Mouse (Mus musculus) thymus, postnatal 25 days (tissue): ENCODE measurements around the gene Eva1c.
"Not testable (repeated sequence)": the region's sequence is repeated elsewhere in the genome, so short reads cannot be mapped to it uniquely, and the experiment has no call there.

Source experiments
- DNase-seq: peaks from one replicate; pipeline ENCODE4 v3.0.0; 2022

Eva1c gene

DNA sequence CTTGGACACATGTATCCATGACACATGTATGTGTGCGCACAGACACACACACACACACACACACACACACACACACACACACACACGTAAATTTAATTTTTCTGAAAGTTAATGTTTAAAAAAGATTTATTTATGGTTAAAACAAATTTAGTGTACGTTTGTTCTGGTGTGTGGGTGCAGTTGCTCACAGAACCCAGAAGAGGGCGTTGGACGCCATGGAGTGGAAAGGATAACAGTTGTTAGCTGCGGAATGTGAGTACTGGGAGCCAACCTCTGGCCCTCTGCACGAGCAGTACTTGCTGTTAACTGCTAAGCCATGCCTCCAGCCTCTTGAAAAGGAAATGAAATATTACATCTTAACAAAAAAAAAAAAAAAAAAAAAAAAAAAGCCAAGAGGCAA lies at the start of gene Eva1c:
Gene Eva1c (plus strand): TSS at position 263 of the 400 bp plus-strand sequence.
- no peak for DNase-seq

DNA sequence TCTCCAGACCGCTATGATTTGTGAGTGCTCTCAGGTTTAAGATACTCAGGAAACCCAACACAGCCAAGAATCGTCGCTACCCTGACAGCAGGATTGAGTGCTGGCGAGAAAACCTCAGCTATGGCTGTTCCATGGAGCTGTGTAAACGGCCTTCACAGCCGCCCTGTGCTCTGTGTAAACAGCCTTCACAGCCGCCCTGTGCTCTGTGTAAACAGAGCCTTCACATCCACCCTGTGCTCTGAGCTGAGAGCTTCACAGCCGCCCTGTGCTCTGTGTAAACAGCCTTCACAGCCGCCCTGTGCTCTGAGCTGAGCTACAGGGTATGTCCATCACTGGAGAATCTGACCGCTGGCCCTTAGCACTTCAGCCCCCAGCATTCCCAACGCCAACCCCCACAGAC lies 46.7 kb upstream of the Eva1c start:
- no peak for DNase-seq

DNA sequence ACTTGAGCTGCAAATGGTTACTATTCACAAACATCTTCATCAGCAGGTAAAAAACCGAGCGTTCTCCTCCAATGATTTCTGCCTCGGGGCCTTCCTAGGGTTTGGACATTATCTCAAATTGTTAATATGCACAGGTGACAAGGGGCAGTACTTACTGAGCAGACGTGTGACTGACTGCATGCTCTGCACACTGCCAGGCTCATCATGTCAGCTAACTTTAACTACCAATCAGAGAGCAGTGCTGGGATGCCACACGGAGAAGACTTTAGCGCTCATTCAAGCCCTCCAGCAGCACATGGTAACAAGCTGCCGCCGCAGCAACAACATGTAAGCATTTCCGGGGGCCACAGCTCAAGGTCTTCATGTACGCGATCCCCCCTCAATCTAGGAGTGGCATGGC lies 43.2 kb upstream of the Eva1c start:
- DNase-seq, result no peak

DNA sequence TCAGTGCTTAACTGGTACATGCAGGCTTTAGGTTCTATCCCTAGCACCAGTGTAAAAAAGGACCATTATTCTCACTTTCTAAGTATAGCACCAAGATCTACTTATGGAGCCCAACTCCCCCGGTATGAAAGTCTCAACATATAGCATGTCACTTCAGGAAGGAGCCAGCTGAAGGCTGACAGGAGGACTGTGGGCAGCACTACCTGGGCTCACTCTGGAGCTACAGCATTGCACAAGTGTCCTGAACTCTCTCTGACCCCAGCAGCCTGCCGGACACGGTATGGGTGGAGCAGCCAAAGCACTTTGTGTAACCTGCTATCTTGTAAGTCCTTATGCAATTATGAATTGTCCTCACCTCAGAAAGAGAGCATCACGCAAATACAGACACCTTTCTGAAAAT lies 41.3 kb upstream of the Eva1c start:
- DNase-seq, result no peak

DNA sequence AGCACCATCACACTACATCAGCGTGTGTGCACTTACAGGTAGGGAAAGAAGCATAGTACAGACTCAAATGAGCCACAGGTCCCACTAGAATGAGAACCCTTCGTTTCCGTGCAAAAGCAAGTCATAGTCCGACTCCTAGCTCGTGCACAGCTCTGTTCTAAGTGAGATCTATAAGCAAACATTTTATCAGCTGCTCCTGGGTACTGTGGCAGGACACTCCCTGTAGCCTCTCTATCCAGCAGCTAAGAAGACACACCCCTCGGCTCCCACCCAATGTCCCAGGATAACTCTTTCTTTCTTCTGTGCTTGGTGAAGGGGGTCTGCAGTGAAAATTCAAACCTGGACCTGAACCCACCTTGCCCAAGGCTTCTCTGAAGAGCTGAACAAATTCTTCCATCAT lies 37.9 kb upstream of the Eva1c start:
- DNase-seq, result no peak

DNA sequence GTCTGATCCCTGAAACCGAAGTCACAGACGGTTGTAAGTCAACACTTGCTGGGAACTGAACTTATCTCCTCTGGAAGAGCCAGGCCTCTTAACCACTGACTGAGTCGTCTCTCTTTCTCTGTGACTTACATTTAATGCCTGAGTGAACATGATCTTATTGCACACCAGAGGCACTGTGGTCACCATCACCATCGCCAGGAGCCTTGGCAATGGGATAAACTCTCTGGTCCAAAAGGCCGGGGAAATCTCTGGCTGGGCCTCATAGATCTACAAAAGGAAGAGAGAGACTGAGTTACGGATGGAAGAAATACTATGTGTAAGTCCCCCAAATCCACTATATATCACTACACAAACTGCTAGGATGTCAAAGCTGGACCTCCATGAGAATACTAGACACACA lies 35.6 kb upstream of the Eva1c start:
- DNase-seq, result no peak

DNA sequence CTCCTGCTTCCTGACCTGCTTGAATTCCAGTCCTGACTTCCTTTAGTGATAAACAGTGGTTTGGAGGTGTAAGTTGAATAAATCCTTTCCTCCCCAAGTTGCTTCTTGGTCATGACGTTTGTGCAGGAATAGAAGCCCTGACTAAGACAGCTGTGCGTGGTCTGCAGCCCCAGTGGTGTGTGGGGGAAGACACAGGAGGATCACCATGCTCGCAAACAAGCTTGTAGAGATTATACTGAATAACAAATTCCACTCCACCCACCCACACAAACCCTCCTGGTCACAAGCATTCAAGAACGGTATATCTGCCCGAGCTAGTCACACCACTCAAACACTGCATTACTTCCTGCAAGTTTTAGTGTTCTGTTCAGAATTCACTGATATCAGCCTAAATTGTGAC lies 34.5 kb upstream of the Eva1c start:
- DNase-seq, result no peak

DNA sequence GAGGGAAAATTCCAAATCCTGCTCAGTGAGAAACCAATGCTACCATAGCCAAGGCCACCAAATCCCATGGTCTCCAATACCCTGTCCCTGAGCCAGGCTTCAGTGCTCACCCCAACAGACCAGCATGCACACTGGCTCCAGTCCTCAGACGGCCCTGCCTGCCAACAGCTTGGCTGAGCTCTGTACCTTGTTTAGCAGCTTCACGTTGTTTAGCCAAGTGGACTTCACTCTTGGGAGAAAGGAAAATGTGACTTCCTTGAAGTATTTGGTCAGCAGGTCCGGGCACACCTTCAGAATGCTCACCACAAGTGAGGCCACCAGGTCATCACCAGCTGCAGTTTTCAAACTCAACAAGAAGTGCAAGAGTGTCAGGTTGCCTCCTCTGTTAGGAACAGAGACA lies 34.0 kb upstream of the Eva1c start:
- no peak for DNase-seq

DNA sequence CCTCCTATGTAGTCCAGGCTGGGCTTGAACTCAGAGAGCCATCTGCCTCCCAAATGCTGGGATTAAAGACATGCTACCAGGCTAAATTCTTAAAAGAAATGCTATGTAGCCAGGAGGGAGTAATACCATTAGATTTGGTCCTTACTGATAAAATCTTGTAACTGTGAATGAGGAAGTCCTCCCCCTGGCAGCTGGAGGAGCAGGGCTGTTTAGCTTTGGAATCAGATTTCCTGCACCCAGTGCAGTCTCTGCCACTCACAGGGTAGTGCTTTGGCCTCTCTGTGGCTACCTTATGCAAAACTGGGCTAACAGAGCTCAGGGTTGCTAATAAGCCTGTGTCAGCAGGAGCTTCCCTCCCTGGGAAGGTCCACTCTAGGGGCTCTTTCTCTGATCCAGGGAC lies 31.8 kb upstream of the Eva1c start:
- no peak for DNase-seq

DNA sequence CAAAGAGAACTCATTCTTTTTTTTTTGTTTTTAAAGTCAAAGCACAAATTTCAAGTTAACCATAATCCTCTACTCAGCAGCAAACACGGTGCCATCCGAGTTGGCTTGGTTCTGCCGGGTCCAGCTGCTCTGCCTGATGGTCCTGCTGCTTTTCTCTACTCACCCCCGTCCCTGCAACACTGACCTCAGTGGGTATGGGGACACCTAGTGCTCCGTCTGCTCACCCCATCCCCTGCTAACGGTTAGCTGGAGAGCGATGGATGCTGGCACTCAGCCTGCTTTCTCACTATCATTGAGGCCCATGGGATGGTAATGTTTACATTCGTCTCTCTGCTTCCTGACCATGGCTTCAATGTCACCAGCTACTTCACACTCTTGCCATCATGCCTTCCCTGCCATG lies 28.1 kb upstream of the Eva1c start:
- DNase-seq, result no peak

DNA sequence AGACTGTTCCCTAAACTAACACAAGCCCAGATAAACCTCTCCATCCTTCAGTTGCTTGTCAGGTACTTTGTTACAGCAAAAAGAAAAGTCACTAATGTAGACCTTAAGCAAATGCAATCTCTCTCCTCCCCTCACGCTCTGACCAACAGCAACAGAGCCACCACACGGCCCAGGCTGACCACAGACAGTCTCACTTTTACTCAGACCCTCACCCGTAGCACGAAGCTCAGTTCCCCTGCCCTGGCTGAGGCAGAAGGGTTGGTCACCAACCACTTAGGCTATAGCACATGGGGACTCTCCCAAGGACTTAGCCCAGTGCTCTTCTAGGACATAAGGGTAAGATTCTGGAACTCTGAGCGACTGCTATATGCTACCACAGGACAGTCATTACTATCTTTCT lies 27.7 kb upstream of the Eva1c start:
- no peak for DNase-seq

DNA sequence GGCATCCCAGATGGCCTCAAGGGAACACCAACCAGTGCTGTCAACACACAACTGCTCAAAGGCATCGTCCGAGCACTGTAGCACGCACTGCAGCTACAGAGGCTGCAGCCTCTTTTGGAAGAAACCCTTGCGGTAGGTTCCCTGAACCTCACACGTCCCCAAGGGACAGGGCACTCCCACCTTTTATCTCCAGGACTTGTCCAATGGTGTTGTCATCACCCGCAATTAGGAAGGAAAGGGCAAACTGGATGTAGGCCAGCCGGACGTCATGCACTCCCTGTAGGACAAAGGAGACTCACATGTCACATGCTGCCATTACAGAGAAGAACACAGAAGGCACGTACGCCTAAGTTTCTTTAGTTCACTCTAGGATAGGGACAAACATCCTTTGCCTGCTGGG lies 26.7 kb upstream of the Eva1c start:
- DNase-seq, result no peak

DNA sequence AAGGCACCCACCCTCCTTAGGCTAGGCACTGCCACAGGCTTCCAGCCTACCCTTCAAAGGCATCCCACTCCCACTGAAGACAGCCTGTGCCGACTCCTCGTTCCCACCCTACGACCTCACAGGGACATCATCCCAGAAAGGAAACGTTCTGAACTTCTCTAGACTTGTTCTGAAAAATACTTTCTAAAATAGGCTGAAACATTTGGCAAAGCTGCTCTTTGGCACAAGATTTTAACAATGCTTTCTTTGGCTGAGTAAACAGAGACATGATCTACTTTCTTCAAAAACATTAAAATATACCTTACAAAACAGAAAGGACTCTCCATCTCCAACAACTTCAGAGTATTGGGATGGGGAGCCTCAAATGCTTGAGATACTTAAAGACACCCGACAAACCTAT lies 25.3 kb upstream of the Eva1c start:
- no peak for DNase-seq

DNA sequence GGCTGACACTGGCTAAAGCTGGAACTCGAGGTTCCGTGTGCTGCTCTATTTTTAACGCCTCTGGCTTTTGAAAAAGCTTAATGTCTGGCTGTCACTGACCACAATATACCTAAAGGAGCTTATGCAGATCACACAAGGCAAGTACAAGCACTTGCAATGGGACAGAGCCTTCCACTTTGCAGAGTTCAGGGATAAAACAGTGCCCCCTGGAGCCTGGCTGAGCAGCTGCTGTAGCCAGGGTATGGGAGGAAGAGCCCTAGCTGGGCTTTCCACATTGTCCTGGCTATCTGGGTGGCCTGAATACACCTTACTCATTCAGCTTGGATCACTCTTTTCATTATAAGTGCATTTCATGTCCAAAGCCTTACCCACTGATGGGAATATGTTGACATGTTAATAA lies 24.6 kb upstream of the Eva1c start:
- no peak for DNase-seq

DNA sequence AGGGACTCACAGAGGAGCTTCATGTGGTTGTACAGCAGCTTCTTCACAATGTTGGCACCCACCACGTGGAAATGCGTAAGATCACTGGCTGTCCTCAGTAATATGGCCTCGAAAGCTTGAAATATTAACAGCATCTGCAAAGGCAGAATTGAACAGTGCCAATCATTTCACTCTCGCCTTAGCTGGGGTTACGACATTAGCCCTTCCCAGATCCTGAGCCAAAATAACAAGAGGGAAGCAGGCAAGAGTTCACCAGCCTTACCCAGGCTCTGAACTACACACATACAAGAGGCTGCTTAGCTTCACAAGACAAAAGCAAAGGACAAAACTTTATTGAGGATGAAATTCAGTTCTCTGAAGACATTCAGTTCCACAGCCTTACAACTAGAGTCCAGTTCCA lies 22.1 kb upstream of the Eva1c start:
- DNase-seq, result no peak

DNA sequence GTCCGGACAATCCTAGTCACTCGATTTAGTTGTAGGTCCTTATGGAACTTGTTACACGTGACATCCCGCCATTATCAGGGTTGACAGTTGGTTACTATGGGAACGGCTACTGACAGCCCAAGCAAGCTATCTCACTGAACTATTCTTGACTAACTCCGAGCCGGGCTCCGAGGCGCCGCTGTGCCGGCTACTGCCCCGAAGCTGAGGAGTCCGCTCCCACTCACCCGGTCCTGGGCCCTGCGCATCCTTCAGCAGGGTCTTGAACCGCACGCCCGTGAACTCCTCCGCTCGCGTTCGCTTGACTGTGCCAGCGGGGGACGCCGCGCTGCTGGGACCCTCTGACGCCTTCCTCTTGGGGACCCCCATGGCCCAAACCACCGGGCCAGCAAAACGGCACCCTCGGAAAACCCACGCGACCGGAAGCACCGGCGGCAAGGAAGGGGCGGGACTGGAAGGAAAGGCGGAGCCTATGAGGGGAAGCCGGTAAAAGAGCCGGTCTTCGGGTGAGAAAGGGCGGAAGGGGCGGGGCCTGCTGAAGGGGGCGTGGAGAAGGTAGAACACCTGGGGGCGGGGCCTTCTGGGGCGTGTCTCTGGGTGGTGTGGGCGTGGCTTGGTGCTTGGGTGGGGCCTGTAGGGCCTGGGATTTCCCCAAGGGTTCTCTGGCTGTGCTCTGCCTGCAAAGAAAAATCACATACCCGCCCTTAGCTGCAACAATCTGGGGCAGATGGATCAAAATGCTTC lies 16.4 kb upstream of the Eva1c start, which contains the start of gene Urb1:
Gene Urb1 (minus strand): TSS at position 439 of the 741 bp plus-strand sequence.
- DNase-seq, result peak; percentile 99

DNA sequence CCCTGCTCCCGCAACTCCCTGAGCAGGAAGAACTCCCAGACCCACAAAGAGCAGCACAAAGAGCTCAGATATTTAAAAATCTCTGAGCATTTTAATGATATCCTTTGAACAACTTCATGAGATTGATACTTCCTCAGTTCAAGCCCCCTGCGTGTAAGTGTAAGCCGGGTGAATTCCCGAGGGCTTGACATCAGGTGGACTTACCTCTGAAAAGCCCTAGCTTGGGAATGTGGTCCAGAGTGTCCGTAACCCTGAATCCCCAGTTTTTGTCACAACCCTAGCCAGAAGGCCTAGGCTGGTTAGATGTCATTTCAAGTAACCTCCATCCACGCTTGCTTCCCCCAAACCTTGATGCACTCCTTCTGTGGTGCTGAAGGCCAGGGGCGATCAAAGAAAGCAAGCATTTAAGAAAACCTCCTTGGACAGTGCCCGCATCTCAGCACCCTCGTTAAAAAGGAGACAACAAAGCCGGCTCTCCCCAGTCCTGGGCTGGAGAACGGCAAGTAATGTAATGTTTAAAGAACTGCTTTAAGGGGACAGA lies 15.7 kb upstream of the Eva1c start:
- DNase-seq, result no peak

DNA sequence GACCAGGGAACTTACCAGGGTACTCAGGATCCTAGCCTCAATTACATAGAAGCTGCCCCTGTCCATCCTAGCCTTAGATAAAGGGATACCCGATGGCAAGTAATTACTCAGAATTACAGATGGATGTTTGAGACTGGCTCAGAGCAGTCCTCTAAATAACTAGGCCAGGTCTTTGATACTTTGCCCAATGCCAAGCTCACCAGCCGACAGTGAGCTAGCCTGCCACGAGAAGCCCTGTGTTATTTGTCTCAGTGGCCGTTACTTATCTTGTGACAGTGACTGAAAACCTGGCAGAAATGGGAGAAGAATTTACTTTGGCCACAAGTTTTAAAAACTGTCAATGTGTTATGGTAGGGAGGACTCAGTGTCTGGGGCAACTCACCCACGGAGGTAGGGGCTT lies 14.4 kb upstream of the Eva1c start:
- no peak for DNase-seq

DNA sequence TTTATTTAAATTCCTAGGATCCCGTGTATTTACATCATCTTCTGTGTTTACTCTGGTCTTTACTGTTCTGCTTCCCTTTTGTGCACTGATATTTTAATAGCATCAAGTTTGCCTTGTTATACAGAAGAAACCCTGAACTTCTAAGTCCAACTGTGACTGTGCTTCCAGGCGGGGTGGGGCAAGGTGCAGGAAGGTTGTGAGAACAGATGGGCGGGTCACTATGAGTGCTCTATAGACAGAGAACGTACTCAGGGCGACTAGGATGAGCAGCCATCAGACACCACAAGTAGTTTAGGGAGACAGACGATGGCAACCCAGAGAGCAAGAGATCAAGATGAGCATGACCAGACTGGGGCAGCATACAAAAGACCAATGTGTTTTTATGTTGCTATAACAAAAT lies 6.2 kb upstream of the Eva1c start:
- no peak for DNase-seq

DNA sequence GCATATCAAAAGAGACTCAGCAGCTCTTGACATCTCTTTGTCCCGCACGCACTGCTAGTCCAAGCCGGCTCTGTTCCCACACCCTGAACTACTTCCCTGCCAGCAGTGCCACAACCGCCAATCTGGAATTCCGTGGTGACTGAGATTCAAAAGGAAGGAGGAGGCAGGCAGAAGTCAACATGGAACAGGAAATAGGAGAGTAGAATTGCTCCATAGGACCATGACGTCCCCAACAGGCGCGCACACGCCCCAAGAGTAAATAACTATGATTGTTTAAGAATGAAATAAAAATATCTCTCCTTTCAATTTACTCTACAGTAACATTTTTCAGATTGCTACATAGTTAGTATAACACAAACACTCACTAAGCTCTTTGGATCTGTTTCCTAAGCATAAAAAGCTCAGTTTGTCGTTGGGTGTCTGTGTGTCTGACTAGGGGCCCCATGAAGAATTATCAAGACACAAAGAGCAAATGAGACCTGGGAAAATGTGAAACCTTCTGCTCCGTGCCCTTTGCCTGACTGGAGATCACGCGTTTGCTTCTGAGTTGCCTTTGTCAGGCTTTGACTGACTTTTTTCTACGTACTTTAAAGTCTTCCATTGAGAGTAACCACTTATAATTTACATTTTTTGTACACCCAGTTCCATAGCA lies 5.3 kb upstream of the Eva1c start:
- DNase-seq, result no peak

DNA sequence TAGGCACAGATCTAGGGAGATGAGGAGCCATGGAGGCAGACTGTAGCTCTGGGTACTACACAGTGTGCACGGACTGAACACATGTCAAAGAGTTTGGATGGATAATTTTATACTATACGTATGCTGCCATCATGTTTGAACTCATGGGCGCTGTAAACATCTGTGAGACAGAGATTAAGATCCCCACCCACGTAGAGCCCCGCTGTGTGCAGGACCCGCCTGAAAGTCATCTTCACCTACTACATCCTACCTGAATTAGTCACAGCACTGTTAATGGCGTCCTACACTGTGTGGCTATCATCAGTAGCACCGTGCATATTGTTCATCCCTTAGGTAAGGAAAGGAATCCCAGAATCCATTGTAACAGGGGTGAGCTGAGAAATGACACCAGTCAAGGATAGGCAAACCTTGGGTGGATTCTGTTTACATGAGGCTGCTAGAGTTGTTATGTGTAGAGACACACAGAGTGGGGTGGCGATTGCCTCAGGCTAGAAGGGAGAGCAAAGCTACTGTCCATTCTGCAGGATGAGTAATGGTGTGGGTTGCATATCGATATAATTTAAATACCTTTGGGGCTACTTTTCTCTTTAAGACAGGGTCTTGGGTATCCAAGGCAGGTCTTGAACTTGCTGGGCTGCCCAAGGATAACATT lies 4.1 kb upstream of the Eva1c start:
- no peak for DNase-seq

DNA sequence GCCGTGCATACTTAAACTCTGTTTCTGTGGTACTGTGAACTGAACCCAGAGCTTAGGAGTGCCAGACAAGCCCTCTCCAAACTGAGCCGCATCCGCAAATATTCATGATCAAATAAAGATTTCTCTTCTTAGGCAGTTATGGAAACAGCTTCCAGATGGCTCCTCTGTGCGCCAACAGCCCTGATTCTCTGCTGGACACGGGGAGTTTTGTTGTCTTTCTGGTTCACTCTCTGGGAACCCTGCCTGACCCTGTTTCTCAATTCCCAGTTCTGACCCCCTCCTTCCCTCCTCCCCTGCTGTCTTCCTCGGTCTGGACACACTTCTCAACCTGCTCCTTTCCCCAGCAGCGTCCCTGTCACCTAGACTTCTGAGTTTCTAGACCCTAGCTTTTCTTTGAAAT lies 3.5 kb upstream of the Eva1c start:
- DNase-seq, result no peak

DNA sequence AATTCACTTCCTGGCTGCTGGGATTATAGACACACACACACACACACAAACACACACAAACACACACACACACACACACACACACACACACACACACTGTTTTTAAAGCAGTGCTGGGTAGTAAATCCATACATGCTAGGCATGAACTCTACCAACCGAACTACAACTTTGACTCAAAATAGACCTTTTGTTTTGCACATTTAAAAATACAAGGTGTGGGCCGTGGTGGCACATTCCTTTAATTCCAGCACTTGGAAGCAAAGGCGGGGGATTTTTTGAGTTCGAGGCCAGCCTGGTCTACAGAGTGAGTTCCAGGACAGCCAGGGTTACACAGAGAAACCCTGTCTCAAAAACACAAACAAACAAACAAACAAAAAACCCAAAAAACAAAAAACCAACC lies 2.5 kb upstream of the Eva1c start:
- DNase-seq, result not testable (repeated sequence)

DNA sequence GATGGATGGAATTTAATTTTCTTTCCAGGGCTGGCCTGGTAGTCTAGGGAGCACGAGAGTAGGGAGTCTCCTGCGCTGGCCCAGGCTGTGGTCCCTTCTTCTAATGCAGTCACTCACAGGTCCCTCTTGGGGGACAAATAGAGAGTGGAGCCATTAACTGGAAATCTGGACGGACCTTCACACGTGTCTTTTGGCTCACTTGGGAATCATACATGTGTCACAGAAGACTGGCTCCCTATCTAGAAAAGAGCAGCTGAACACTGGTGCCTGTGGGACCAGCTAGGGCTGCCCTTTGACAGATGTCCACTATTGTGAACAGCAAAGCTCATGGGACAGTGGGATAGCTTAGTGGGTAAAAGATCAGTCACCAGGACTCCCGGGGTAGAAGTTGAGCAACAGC lies 478 bp upstream of the Eva1c start:
- DNase-seq, result no peak
